Mouse (Mus musculus) forebrain, embryonic 16.5 days (tissue): ENCODE results near the gene Chst5. TPM values are rescaled to one million over a fixed set of nuclear protein-coding genes. Genes with fewer than 3 reads are reported as not detected.
"Not testable (repeated sequence)": the region's sequence is repeated elsewhere in the genome, so short reads cannot be mapped to it uniquely, and the experiment has no call there.

Experiments
- ATAC-seq: fragments of 200-750 bp; cut with Nextera tagmentation; 2 replicates; pipeline ENCODE4 v1.8.0; 2017; ENCODE audit warnings: mild to moderate bottlenecking, moderate library complexity
- H3K27ac ChIP-seq: fragments of 300-500 bp; sonication (generic); 2 replicates; pipeline ENCODE4 v1.5.1; 2014; ENCODE audit warnings: low read length, control low read depth
- H3K27me3 ChIP-seq: fragments of 300-500 bp; sonication (generic); replicated peaks from 2 replicates; pipeline ENCODE4 v1.6.1; 2014; ENCODE audit warnings: low read length; ENCODE audit not compliant: control insufficient read depth, insufficient read depth
- H3K36me3 ChIP-seq: fragments of 300-500 bp; sonication (generic); 2 replicates; pipeline ENCODE4 v1.6.1; 2014; ENCODE audit not compliant: control insufficient read depth, insufficient read depth
- H3K4me1 ChIP-seq: fragments of 300-500 bp; sonication (generic); replicated peaks from 2 replicates; pipeline ENCODE4 v1.6.1; 2014; ENCODE audit warnings: low read length; ENCODE audit not compliant: control insufficient read depth, insufficient read depth
- H3K4me2 ChIP-seq: fragments of 300-500 bp; sonication (generic); 2 replicates; pipeline ENCODE4 v1.6.1; 2014; ENCODE audit warnings: mild to moderate bottlenecking, low read length, control low read depth
- H3K4me3 ChIP-seq: fragments of 300-500 bp; sonication (generic); replicated peaks from 2 replicates; pipeline ENCODE4 v1.5.1; 2014; ENCODE audit warnings: mild to moderate bottlenecking, low read length, control low read depth
- H3K9ac ChIP-seq: fragments of 300-500 bp; sonication (generic); replicated peaks from 2 replicates; pipeline ENCODE4 v1.6.1; 2014; ENCODE audit warnings: low read depth, low read length, control low read depth
- H3K9me3 ChIP-seq: fragments of 300-500 bp; sonication (generic); 2 replicates; pipeline ENCODE4 v1.6.1; 2016; ENCODE audit warnings: low read length; ENCODE audit not compliant: control insufficient read depth
- WGBS: fragments of 180-500 bp; shearing (Covaris S2); extraction: QIAGEN DNeasy Blood & Tissue Kit; methylation state at CpG from one replicate; pipeline ENCODE4 v1.1.7; 2014; 5-methylcytosine and 5-hydroxymethylcytosine counted together
- polyA plus RNA-seq: library from polyadenylated mRNA; unstranded; fragments of >200 nt; fragmentation: Nextera tagmentation; extraction: Ambion mirVana; gene quantifications from 2 replicates; pipeline ENCODE4 v1.2.1, GENCODE M21; 2015

The Chst5 gene
- polyA plus RNA-seq, 1 experiment from 2014 or later: 2.3 TPM

GRCm38 (mm10) chr8:111865130-111865852 is 45.0 kb downstream of the Chst5 start:
- Histone ChIP-seq H3K9ac (no peak overlapping the region), H3K4me3 (no peak overlapping the region), H3K9me3 (no peaks in the 10 kb centered on the region), H3K36me3 (no peaks in the 10 kb centered on the region), H3K4me1 (no peaks in the 10 kb centered on the region), H3K27ac (no peak overlapping the region), H3K4me2 (no peak overlapping the region), H3K27me3 (no peaks in the 10 kb centered on the region)
- no peak for ATAC-seq
- WGBS: 95% methylated on average over 8 of the region's 8 CpGs

GRCm38 (mm10) chr8:111864648-111865047 is 45.6 kb downstream of the Chst5 start:
- no peak overlapping the region for H3K4me2 ChIP-seq
- WGBS: 96% methylated on average over 8 of the region's 8 CpGs
- H3K9ac ChIP-seq: no peak overlapping the region
- no peak overlapping the region for H3K4me3 ChIP-seq
- H3K9me3 ChIP-seq: no peaks in the 10 kb centered on the region
- no peaks in the 10 kb centered on the region for H3K36me3 ChIP-seq
- no peaks in the 10 kb centered on the region for H3K4me1 ChIP-seq
- no peak overlapping the region for H3K27ac ChIP-seq
- no peaks in the 10 kb centered on the region for H3K27me3 ChIP-seq
- no peak for ATAC-seq

GRCm38 (mm10) chr8:111863280-111863679 is 47.0 kb downstream of the Chst5 start:
- Histone ChIP-seq H3K9me3 (no peaks in the 10 kb centered on the region), H3K36me3 (no peaks in the 10 kb centered on the region), H3K4me3 (no peak overlapping the region), H3K27me3 (no peaks in the 10 kb centered on the region), H3K4me1 (no peaks in the 10 kb centered on the region), H3K9ac (no peak overlapping the region), H3K27ac (no peak overlapping the region), H3K4me2 (no peak overlapping the region)
- ATAC-seq: no peak
- 91% methylated on average over 4 of the region's 4 CpGs for WGBS

- H3K4me1 ChIP-seq: peaks cover 8% of the 10 kb centered on the region
- ATAC-seq: no peak
- H3K9ac ChIP-seq: no peak overlapping the region
These were observed 54.3 kb downstream of the Chst5 start for GRCm38 (mm10) chr8:111855977-111856376.

GRCm38 (mm10) chr8:111853861-111854501 is 56.3 kb downstream of the Chst5 start, which contains the start of gene Cfdp1:
Gene Cfdp1, minus strand, starts transcription at chr8:111854291.
- H3K27me3 ChIP-seq: no peaks in the 10 kb centered on the region
- H3K4me3 ChIP-seq: peak within 1 kb of the TSS; percentile 98
- H3K9ac ChIP-seq: peak within 1 kb of the TSS; percentile 79
- peak within 1 kb of the TSS; percentile 88 for H3K4me2 ChIP-seq
- no peaks in the 10 kb centered on the region for H3K36me3 ChIP-seq
- no peak within 1 kb of the TSS for H3K27ac ChIP-seq
- H3K4me1 ChIP-seq: peaks cover 8% of the 10 kb centered on the region
- peak; percentile 100 for ATAC-seq
- WGBS: under 1% methylated on average over 53 of the region's 53 CpGs
- no peaks in the 10 kb centered on the region for H3K9me3 ChIP-seq

More at GRCm38 (mm10) chr8:111855977-111856376, 54.3 kb downstream of the Chst5 start:
- Histone ChIP-seq H3K36me3 (no peaks in the 10 kb centered on the region), H3K9me3 (no peaks in the 10 kb centered on the region), H3K4me3 (no peak overlapping the region), H3K4me2 (no peak overlapping the region), H3K27me3 (no peaks in the 10 kb centered on the region), H3K27ac (no peak overlapping the region)
- WGBS: 91% methylated on average over 12 of the region's 12 CpGs

- H3K27me3 ChIP-seq, H3K36me3 ChIP-seq, H3K9me3 ChIP-seq, H3K4me1 ChIP-seq, H3K27ac ChIP-seq, ATAC-seq: not testable (repeated sequence)
- Histone ChIP-seq H3K9ac (peak overlapping the region; percentile 79), H3K4me2 (peak overlapping the region; percentile 88), H3K4me3 (peak overlapping the region; percentile 98)
- 66% methylated on average over 12 of the region's 12 CpGs for WGBS
These were observed 57.0 kb downstream of the Chst5 start for GRCm38 (mm10) chr8:111853219-111853618.

- no peak overlapping the region for H3K27ac ChIP-seq
- H3K9me3 ChIP-seq: no peaks in the 10 kb centered on the region
- no peaks in the 10 kb centered on the region; the same call in 1 of the 2 replicates for H3K4me1 ChIP-seq
- no peak overlapping the region for H3K4me2 ChIP-seq
- H3K9ac ChIP-seq: no peak overlapping the region
- H3K27me3 ChIP-seq: no peaks in the 10 kb centered on the region
- H3K36me3 ChIP-seq: peaks cover 8% of the 10 kb centered on the region; the same call in 1 of the 2 replicates
- no peak for ATAC-seq
- WGBS: 96% methylated on average over 6 of the region's 6 CpGs
- no peak overlapping the region for H3K4me3 ChIP-seq
These were observed 63.5 kb downstream of the Chst5 start for GRCm38 (mm10) chr8:111846746-111847145.

Other genes with a start within 250 kb of the Chst5 start
- not detected in 2 replicates for gene Ctrb1, start 219.4 kb downstream of the Chst5 start, polyA plus RNA-seq
- 45.9 and 52.5 TPM in 2 replicates for gene Bcar1, start 166.6 kb downstream of the Chst5 start, polyA plus RNA-seq
- gene Cfdp1, start 56.2 kb downstream of the Chst5 start, polyA plus RNA-seq: 175 and 190 TPM in 2 replicates
- gene Tmem170, start 33.7 kb downstream of the Chst5 start, polyA plus RNA-seq: 3.6 and 3.8 TPM in 2 replicates
- gene Tmem231, start 23.4 kb upstream of the Chst5 start, polyA plus RNA-seq: 14.1 and 14.3 TPM in 2 replicates
- 479 and 491 TPM in 2 replicates for gene Gabarapl2, start 30.3 kb upstream of the Chst5 start, polyA plus RNA-seq
- 8.4 and 10.0 TPM in 2 replicates for gene Adat1, start 81.9 kb upstream of the Chst5 start, polyA plus RNA-seq
- gene Kars, start 100.9 kb upstream of the Chst5 start, polyA plus RNA-seq: 171 and 181 TPM in 2 replicates
- 57.0 and 64.6 TPM in 2 replicates for gene Terf2ip, start 101.0 kb upstream of the Chst5 start, polyA plus RNA-seq
- gene Gm6793, start 104.6 kb upstream of the Chst5 start, polyA plus RNA-seq: 0.85 TPM in 1 of 2 replicates, not detected in the other